9 mouse cellular contexts compared by ENCODE assay signal in the genomic region with DNA sequence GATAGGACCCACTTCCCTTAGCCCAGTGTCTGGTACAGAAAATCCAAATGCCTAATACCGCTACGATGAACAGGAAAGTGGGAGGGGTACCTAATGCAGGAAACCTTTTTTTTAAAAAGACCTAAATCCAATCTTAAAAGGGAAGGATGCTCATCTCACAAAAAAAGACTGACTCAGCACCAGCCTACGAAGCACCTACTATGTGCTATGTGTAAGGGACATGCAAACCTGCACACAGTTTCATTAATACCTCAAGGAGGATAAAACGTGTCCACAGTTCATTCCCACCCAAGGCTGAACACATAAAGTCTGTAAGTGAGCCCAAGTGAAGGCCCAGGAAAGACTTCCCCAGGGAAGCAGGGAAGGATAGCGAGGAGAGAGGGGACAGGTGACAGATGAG. TPM values are rescaled to one million over a fixed set of nuclear protein-coding genes. Genes with fewer than 3 reads are reported as not detected.
DNase-seq lines count a peak whose midpoint lies in the region; ATAC-seq and TF ChIP-seq lines count a peak whose summit lies in the region.
"Had no signal": no experiment of that assay in that cellular context is flagged by ENCODE, and none has a peak within 500 bp of the region (broad histone marks: within the 10 kb centered on the region; RNA-seq: fewer than 3 reads in every experiment).

No protein-coding gene starts in this region.

- ATAC-seq in heart, embryonic 15.5 days (replicated peaks; ENCODE audit: insufficient number of reproducible peaks, insufficient read depth, low FRiP score, low read depth) = no peak
- no peak for ATAC-seq in G1E (ENCODE audit: extremely low read depth, insufficient number of reproducible peaks, low FRiP score, poor library complexity, severe bottlenecking)
- ATAC-seq in forebrain, embryonic 15.5 days (replicated peaks) = no peak
- no peak for ATAC-seq in midbrain, embryonic 11.5 days (ENCODE audit: low FRiP score)
- ATAC-seq in megakaryocyte progenitor cell, adult 5-6 weeks (replicated peaks; ENCODE audit: poor library complexity) = no peak

- H3K4me2 ChIP-seq in heart, embryonic 15.5 days = peak overlapping the region; percentile 91
- peak overlapping the region; percentile 69 for H3K4me2 ChIP-seq in forebrain, embryonic 15.5 days (replicated peaks)
- H3K4me2 ChIP-seq in midbrain, embryonic 11.5 days = no peak overlapping the region; the same call in 1 of the 2 replicates

- no peak for TF ChIP-seq CTCF in G1E (IDR thresholded peaks at IDR 0.05; ENCODE audit: low read depth, low read length)

- no peaks in the 10 kb centered on the region for H3K9me3 ChIP-seq in heart, embryonic 15.5 days (replicated peaks)
- H3K9me3 ChIP-seq in G1E (replicated peaks) = no peaks in the 10 kb centered on the region
- no peaks in the 10 kb centered on the region for H3K9me3 ChIP-seq in forebrain, embryonic 15.5 days
- H3K9me3 ChIP-seq in midbrain, embryonic 11.5 days (ENCODE audit: control insufficient read depth, low read length) = no peaks in the 10 kb centered on the region

- WGBS in heart, embryonic 15.5 days = 84% methylated on average over 5 of the region's 5 CpGs
- WGBS in forebrain, embryonic 15.5 days = 91% methylated on average over 5 of the region's 5 CpGs
- WGBS in midbrain, embryonic 11.5 days = 88% methylated on average over 5 of the region's 5 CpGs

- peak overlapping the region; percentile 98; the same call in 1 of the 2 replicates for H3K4me3 ChIP-seq in heart, embryonic 15.5 days
- H3K4me3 ChIP-seq in G1E (ENCODE audit: low read depth, low read length) = peak overlapping the region; percentile 28; the same call in 1 of the 2 replicates
- H3K4me3 ChIP-seq in forebrain, embryonic 15.5 days = peak overlapping the region; percentile 92; the same call in 1 of the 2 replicates
- H3K4me3 ChIP-seq in midbrain, embryonic 11.5 days (ENCODE audit: low read depth, low read length) = no peak overlapping the region

- H3K9ac ChIP-seq in heart, embryonic 15.5 days = no peak overlapping the region; the same call in 1 of the 2 replicates
- H3K9ac ChIP-seq in forebrain, embryonic 15.5 days (replicated peaks) = 0 out of 2 replicates have a peak overlapping the region, but pooled peaks have one; percentile 90
- peak overlapping the region; percentile 50 for H3K9ac ChIP-seq in midbrain, embryonic 11.5 days (ENCODE audit: low read length)

- no peak for DNase-seq in heart, adult 11 months
- no peak for DNase-seq in G1E (ENCODE audit: low spot score)
- peak; percentile 72 for DNase-seq in midbrain, embryonic 11.5 days (ENCODE audit: low spot score, missing footprints)
- DNase-seq in right cerebral cortex, postnatal 10 days (ENCODE audit: low spot score in 2 of 2) = no peak
- DNase-seq in left cerebral cortex, adult 9 months (ENCODE audit: low spot score in 2 of 2) = no peak
- DNase-seq: thymus, adult 18-20 months had no signal

- peaks cover 30% of the 10 kb centered on the region for H3K4me1 ChIP-seq in heart, embryonic 15.5 days (replicated peaks)
- H3K4me1 ChIP-seq in G1E (ENCODE audit: insufficient read depth, low read depth, low read length) = peaks cover 64% of the 10 kb centered on the region
- H3K4me1 ChIP-seq in forebrain, embryonic 15.5 days = peaks cover 43% of the 10 kb centered on the region
- H3K4me1 ChIP-seq in midbrain, embryonic 11.5 days (ENCODE audit: control insufficient read depth, insufficient read depth, low read length) = peaks cover 19% of the 10 kb centered on the region

- H3K36me3 ChIP-seq in heart, embryonic 15.5 days = peaks cover 6% of the 10 kb centered on the region; the same call in 1 of the 2 replicates
- peaks cover 59% of the 10 kb centered on the region for H3K36me3 ChIP-seq in G1E (replicated peaks)
- peaks cover 8% of the 10 kb centered on the region; the same call in 1 of the 2 replicates for H3K36me3 ChIP-seq in forebrain, embryonic 15.5 days
- no peaks in the 10 kb centered on the region; the same call in 1 of the 2 replicates for H3K36me3 ChIP-seq in midbrain, embryonic 11.5 days (ENCODE audit: control insufficient read depth, insufficient read depth, low read length)

- no peaks in the 10 kb centered on the region for H3K27me3 ChIP-seq in heart, embryonic 15.5 days
- H3K27me3 ChIP-seq in G1E (ENCODE audit: insufficient read depth, low read length) = peaks cover 2% of the 10 kb centered on the region; the same call in 1 of the 2 replicates
- no peaks in the 10 kb centered on the region for H3K27me3 ChIP-seq in forebrain, embryonic 15.5 days
- H3K27me3 ChIP-seq in midbrain, embryonic 11.5 days (ENCODE audit: control insufficient read depth, insufficient read depth, low read length) = no peaks in the 10 kb centered on the region; the same call in 1 of the 2 replicates

- no peak overlapping the region for H3K27ac ChIP-seq in heart, embryonic 15.5 days
- no peak overlapping the region; the same call in 1 of the 2 replicates for H3K27ac ChIP-seq in forebrain, embryonic 15.5 days (replicated peaks)
- no peak overlapping the region for H3K27ac ChIP-seq in midbrain, embryonic 11.5 days (ENCODE audit: low read depth, low read length)

RNA-seq across cellular contexts. Expression of a gene that starts 2.4 kb away (rescaled TPM):
- 44.6 and 66.2 TPM in 2 replicates for polyA plus RNA-seq in heart, embryonic 15.5 days (2015; fragmentation: Nextera tagmentation; extraction: Ambion mirVana)
- 55.2 and 56.6 TPM in 2 replicates for total RNA-seq in G1E (2014; fragmentation: Nextera tagmentation)
- total RNA-seq in G1E (2017) = 33.9 and 40.1 TPM in 2 replicates
- 78.5 and 83.4 TPM in 2 replicates for polyA plus RNA-seq in G1E (2012)
- polyA plus RNA-seq in forebrain, embryonic 15.5 days (2015; fragmentation: Nextera tagmentation; extraction: Ambion mirVana) = 88.0 and 93.4 TPM in 2 replicates
- 106 and 110 TPM in 2 replicates for polyA plus RNA-seq in midbrain, embryonic 11.5 days (2014; fragmentation: Nextera tagmentation; extraction: Ambion mirVana)
- 25.6 and 26.9 TPM in 2 replicates for total RNA-seq in megakaryocyte progenitor cell, adult 5-6 weeks (2015)
- 44.1 and 46.1 TPM in 2 replicates for total RNA-seq in megakaryocyte progenitor cell, adult 5-6 weeks (2017)

RNA-seq across cellular contexts. Expression of a gene that starts 8.8 kb away (rescaled TPM):
- polyA plus RNA-seq in heart, embryonic 15.5 days (2015; fragmentation: Nextera tagmentation; extraction: Ambion mirVana) = 10.5 and 19.0 TPM in 2 replicates
- total RNA-seq in G1E (2014; fragmentation: Nextera tagmentation) (19.8 and 22.1 TPM in 2 replicates), G1E (2017) (14.3 and 17.3 TPM in 2 replicates)
- polyA plus RNA-seq in G1E (2012) = 52.6 and 56.0 TPM in 2 replicates
- 25.2 and 27.9 TPM in 2 replicates for polyA plus RNA-seq in forebrain, embryonic 15.5 days (2015; fragmentation: Nextera tagmentation; extraction: Ambion mirVana)
- polyA plus RNA-seq in midbrain, embryonic 11.5 days (2014; fragmentation: Nextera tagmentation; extraction: Ambion mirVana) = 12.8 and 16.5 TPM in 2 replicates
- total RNA-seq in megakaryocyte progenitor cell, adult 5-6 weeks (2015) = 7.8 and 10.2 TPM in 2 replicates
- total RNA-seq in megakaryocyte progenitor cell, adult 5-6 weeks (2017) = 11.3 TPM in 2 replicates

RNA-seq across cellular contexts. Expression of a gene that starts 21.8 kb away (rescaled TPM):
- polyA plus RNA-seq in heart, embryonic 15.5 days (2015; fragmentation: Nextera tagmentation; extraction: Ambion mirVana) = 153 and 163 TPM in 2 replicates
- 70.1 and 79.1 TPM in 2 replicates for total RNA-seq in G1E (2014; fragmentation: Nextera tagmentation)
- 21.0 and 26.0 TPM in 2 replicates for total RNA-seq in G1E (2017)
- 221 and 297 TPM in 2 replicates for polyA plus RNA-seq in G1E (2012)
- polyA plus RNA-seq in forebrain, embryonic 15.5 days (2015; fragmentation: Nextera tagmentation; extraction: Ambion mirVana) = 181 and 187 TPM in 2 replicates
- 103 and 109 TPM in 2 replicates for polyA plus RNA-seq in midbrain, embryonic 11.5 days (2014; fragmentation: Nextera tagmentation; extraction: Ambion mirVana)
- total RNA-seq in megakaryocyte progenitor cell, adult 5-6 weeks (2015) = 36.4 and 40.8 TPM in 2 replicates
- 26.3 and 27.8 TPM in 2 replicates for total RNA-seq in megakaryocyte progenitor cell, adult 5-6 weeks (2017)

RNA-seq across cellular contexts. Expression of a gene that starts 23.9 kb away (rescaled TPM):
- 105 and 113 TPM in 2 replicates for polyA plus RNA-seq in heart, embryonic 15.5 days (2015; fragmentation: Nextera tagmentation; extraction: Ambion mirVana)
- 37.1 and 42.4 TPM in 2 replicates for total RNA-seq in G1E (2014; fragmentation: Nextera tagmentation)
- 79.5 and 83.8 TPM in 2 replicates for total RNA-seq in G1E (2017)
- 84.7 and 105 TPM in 2 replicates for polyA plus RNA-seq in G1E (2012)
- 214 and 222 TPM in 2 replicates for polyA plus RNA-seq in forebrain, embryonic 15.5 days (2015; fragmentation: Nextera tagmentation; extraction: Ambion mirVana)
- 185 and 192 TPM in 2 replicates for polyA plus RNA-seq in midbrain, embryonic 11.5 days (2014; fragmentation: Nextera tagmentation; extraction: Ambion mirVana)
- total RNA-seq in megakaryocyte progenitor cell, adult 5-6 weeks (2015) = 47.6 and 53.5 TPM in 2 replicates
- 74.9 and 77.6 TPM in 2 replicates for total RNA-seq in megakaryocyte progenitor cell, adult 5-6 weeks (2017)

RNA-seq across cellular contexts. Expression of a gene that starts 26.5 kb away (rescaled TPM):
- 1.2 and 1.8 TPM in 2 replicates for polyA plus RNA-seq in heart, embryonic 15.5 days (2015; fragmentation: Nextera tagmentation; extraction: Ambion mirVana)
- total RNA-seq in G1E (2014; fragmentation: Nextera tagmentation) (not detected in 2 replicates), G1E (2017) (0.52 TPM in 1 of 2 replicates, not detected in the other)
- polyA plus RNA-seq in G1E (2012) = 0.17 TPM in 1 of 2 replicates, not detected in the other
- 0.89 and 0.95 TPM in 2 replicates for polyA plus RNA-seq in forebrain, embryonic 15.5 days (2015; fragmentation: Nextera tagmentation; extraction: Ambion mirVana)
- polyA plus RNA-seq in midbrain, embryonic 11.5 days (2014; fragmentation: Nextera tagmentation; extraction: Ambion mirVana) = 0.37 and 0.82 TPM in 2 replicates
- total RNA-seq in megakaryocyte progenitor cell, adult 5-6 weeks (2015) = not detected in 2 replicates
- total RNA-seq in megakaryocyte progenitor cell, adult 5-6 weeks (2017) = not detected in 2 replicates
